In the genomic region with DNA sequence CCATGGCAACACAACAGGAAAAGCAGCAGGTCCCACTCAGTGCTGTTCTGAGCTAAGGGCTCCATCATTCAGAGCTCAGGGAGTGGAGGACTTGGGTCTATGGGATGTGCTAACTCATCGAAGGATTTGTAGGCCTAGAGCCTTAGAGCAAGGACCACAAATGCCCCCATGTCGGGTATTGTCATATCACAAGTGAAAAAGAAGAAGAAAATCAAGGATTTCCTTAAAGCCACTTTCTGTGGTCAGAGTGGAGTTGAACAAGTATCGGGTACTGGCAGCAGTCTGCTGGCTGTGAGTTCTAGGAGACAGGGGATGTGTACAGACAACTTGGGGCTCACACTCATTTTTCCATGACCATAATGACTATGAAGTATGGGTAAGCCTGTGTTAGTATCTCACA, we compare ENCODE assay signal across 37 mouse cellular contexts. TPM values are rescaled to one million over a fixed set of nuclear protein-coding genes. Genes with fewer than 3 reads are reported as not detected.
"Had no signal": no experiment of that assay in that cellular context is flagged by ENCODE, and none has a peak within 500 bp of the region (broad histone marks: within the 10 kb centered on the region; RNA-seq: fewer than 3 reads in every experiment).

No protein-coding gene starts in this region.

- ATAC-seq: hindbrain, postnatal 0 days; intestine, embryonic 16.5 days; liver, embryonic 12.5 days had no signal

- H3K27ac ChIP-seq: heart, adult 2 months; heart, embryonic 13.5 days; heart, embryonic 15.5 days; hindbrain, embryonic 10.5 days; hindbrain, embryonic 13.5 days; hindbrain, embryonic 15.5 days; hindbrain, postnatal 0 days; kidney, embryonic 15.5 days; kidney, postnatal 0 days; limb, embryonic 13.5 days; limb, embryonic 15.5 days; liver, embryonic 12.5 days; liver, embryonic 14.5 days had no signal

- H3K4me1 ChIP-seq: heart, embryonic 13.5 days; heart, embryonic 15.5 days; hindbrain, embryonic 13.5 days; hindbrain, embryonic 15.5 days; kidney, embryonic 15.5 days; limb, embryonic 13.5 days; limb, embryonic 15.5 days; liver, embryonic 12.5 days had no signal

- H3K4me3 ChIP-seq: heart, adult 2 months; heart, embryonic 13.5 days; heart, embryonic 15.5 days; hindbrain, embryonic 10.5 days; hindbrain, embryonic 13.5 days; hindbrain, embryonic 15.5 days; kidney, embryonic 15.5 days; limb, embryonic 13.5 days; limb, embryonic 15.5 days; liver, embryonic 12.5 days had no signal

- H3K36me3 ChIP-seq: heart, embryonic 13.5 days; heart, embryonic 15.5 days; hindbrain, embryonic 10.5 days; hindbrain, embryonic 13.5 days; hindbrain, embryonic 15.5 days; kidney, embryonic 15.5 days; limb, embryonic 13.5 days; limb, embryonic 15.5 days; liver, embryonic 12.5 days had no signal

- H3K27me3 ChIP-seq: heart, embryonic 13.5 days; heart, embryonic 15.5 days; hindbrain, embryonic 13.5 days; hindbrain, embryonic 15.5 days; kidney, embryonic 15.5 days; limb, embryonic 13.5 days; limb, embryonic 15.5 days; liver, embryonic 12.5 days had no signal

- H3K9ac ChIP-seq: heart, embryonic 13.5 days; heart, embryonic 15.5 days; hindbrain, embryonic 13.5 days; hindbrain, embryonic 15.5 days; kidney, embryonic 15.5 days; limb, embryonic 13.5 days; limb, embryonic 15.5 days; liver, embryonic 12.5 days; liver, embryonic 14.5 days had no signal

- DNase-seq: gastrocnemius, postnatal 14 days; gastrocnemius, postnatal 36 days; heart, adult 2 months; heart, postnatal 4 days; kidney, adult 11 months; kidney, adult 2 months; kidney, adult 9 months; kidney, postnatal 14 days; kidney, postnatal 36 days; layer of hippocampus, postnatal 36 days; left cerebral cortex, postnatal 4 days had no signal

- H3K9me3 ChIP-seq: heart, embryonic 13.5 days; heart, embryonic 15.5 days; hindbrain, embryonic 10.5 days; hindbrain, embryonic 13.5 days; hindbrain, embryonic 15.5 days; kidney, embryonic 15.5 days; limb, embryonic 13.5 days; limb, embryonic 15.5 days; liver, embryonic 12.5 days had no signal

- H3K4me2 ChIP-seq: heart, embryonic 11.5 days; heart, embryonic 13.5 days; heart, embryonic 15.5 days; hindbrain, embryonic 13.5 days; hindbrain, embryonic 15.5 days; kidney, embryonic 15.5 days; limb, embryonic 13.5 days; limb, embryonic 15.5 days; liver, embryonic 12.5 days had no signal

RNA-seq across cellular contexts. Expression of gene Klrb1b, which starts 0.7 kb away (rescaled TPM):
- total RNA-seq: gastrocnemius, adult 18-20 months; gastrocnemius, adult 8-10 months; gastrocnemius, postnatal 14 days; gastrocnemius, postnatal 36 days; heart, adult 2 months; heart, postnatal 4 days; hindbrain, postnatal 0 days; layer of hippocampus, adult 18-20 months; layer of hippocampus, postnatal 14 days; layer of hippocampus, postnatal 36 days; left cerebral cortex, adult 18-20 months; left cerebral cortex, postnatal 10 days; left cerebral cortex, postnatal 25 days; left cerebral cortex, postnatal 4 days had no signal
- polyA plus RNA-seq: heart, embryonic 11.5 days; heart, embryonic 13.5 days; heart, postnatal 0 days; hindbrain, embryonic 10.5 days; hindbrain, embryonic 13.5 days; hindbrain, embryonic 15.5 days; hindbrain, postnatal 0 days; kidney, postnatal 0 days; limb, embryonic 11.5 days; limb, embryonic 13.5 days; liver, adult 2 months; liver, embryonic 12.5 days had no signal

RNA-seq across cellular contexts. Expression of gene Gm44511, which starts 0.7 kb away (rescaled TPM):
- total RNA-seq: gastrocnemius, adult 18-20 months; gastrocnemius, postnatal 14 days; gastrocnemius, postnatal 36 days; heart, adult 2 months; heart, postnatal 25 days; heart, postnatal 4 days; hindbrain, postnatal 0 days; layer of hippocampus, adult 18-20 months; layer of hippocampus, postnatal 14 days; layer of hippocampus, postnatal 36 days; left cerebral cortex, adult 18-20 months; left cerebral cortex, postnatal 10 days; left cerebral cortex, postnatal 25 days; left cerebral cortex, postnatal 4 days had no signal
- polyA plus RNA-seq: heart, embryonic 11.5 days; heart, embryonic 13.5 days; heart, embryonic 15.5 days; heart, postnatal 0 days; hindbrain, embryonic 10.5 days; hindbrain, embryonic 13.5 days; hindbrain, embryonic 15.5 days; hindbrain, postnatal 0 days; kidney, embryonic 15.5 days; kidney, postnatal 0 days; limb, embryonic 11.5 days; limb, embryonic 13.5 days; limb, embryonic 15.5 days; liver, adult 2 months; liver, embryonic 12.5 days; liver, embryonic 14.5 days; liver, embryonic 16.5 days had no signal

RNA-seq across cellular contexts. Expression of gene Klrb1c, which starts 37.8 kb away (rescaled TPM):
- total RNA-seq: gastrocnemius, adult 18-20 months; gastrocnemius, adult 8-10 months; gastrocnemius, postnatal 36 days; heart, postnatal 4 days; layer of hippocampus, adult 18-20 months; layer of hippocampus, postnatal 14 days; layer of hippocampus, postnatal 36 days; left cerebral cortex, adult 18-20 months; left cerebral cortex, postnatal 10 days; left cerebral cortex, postnatal 25 days; left cerebral cortex, postnatal 4 days had no signal
- polyA plus RNA-seq: heart, embryonic 11.5 days; heart, postnatal 0 days; hindbrain, embryonic 10.5 days; hindbrain, embryonic 13.5 days; hindbrain, embryonic 15.5 days; limb, embryonic 11.5 days; limb, embryonic 15.5 days had no signal
